Mouse (Mus musculus) embryonic facial prominence, embryonic 14.5 days (tissue): ENCODE results near the gene Wdr73. TPM values are rescaled to one million over a fixed set of nuclear protein-coding genes. Genes with fewer than 3 reads are reported as not detected.

Experiments
- ATAC-seq: fragments of 200-750 bp; cut with Nextera tagmentation; 2 replicates; pipeline ENCODE4 v1.8.0; 2017; ENCODE audit warnings: low read depth, moderate number of reproducible peaks, moderate TSS enrichment
- DNase-seq: peaks from one replicate; pipeline ENCODE4 v3.0.0-alpha.2; 2015; ENCODE audit warnings: low spot score
- H3K27ac ChIP-seq: fragments of 300-500 bp; sonication (generic); replicated peaks from 2 replicates; pipeline ENCODE4 v1.5.1; 2014; ENCODE audit warnings: low read depth, mild to moderate bottlenecking, low read length, moderate library complexity
- H3K27me3 ChIP-seq: fragments of 300-500 bp; sonication (generic); replicated peaks from 2 replicates; pipeline ENCODE4 v1.6.1; 2014; ENCODE audit warnings: low read length; ENCODE audit not compliant: control insufficient read depth, insufficient read depth
- H3K36me3 ChIP-seq: fragments of 300-500 bp; sonication (generic); 2 replicates; pipeline ENCODE4 v1.6.1; 2014; ENCODE audit warnings: low read length, mixed read lengths; ENCODE audit not compliant: control insufficient read depth, insufficient read depth
- H3K4me1 ChIP-seq: fragments of 300-500 bp; sonication (generic); 2 replicates; pipeline ENCODE4 v1.6.1; 2014; ENCODE audit warnings: antibody characterized with exemption, low read length; ENCODE audit not compliant: control insufficient read depth, insufficient read depth
- H3K4me2 ChIP-seq: fragments of 300-500 bp; sonication (generic); 2 replicates; pipeline ENCODE4 v1.6.1; 2014; ENCODE audit warnings: low read depth, mild to moderate bottlenecking, low read length, moderate library complexity, mixed read lengths
- H3K4me3 ChIP-seq: fragments of 300-500 bp; sonication (generic); 2 replicates; pipeline ENCODE4 v1.5.1; 2014; ENCODE audit warnings: low read depth, mild to moderate bottlenecking, low read length
- H3K9ac ChIP-seq: fragments of 300-500 bp; sonication (generic); 2 replicates; pipeline ENCODE4 v1.6.1; 2014; ENCODE audit warnings: low read depth, mild to moderate bottlenecking, low read length, moderate library complexity, mixed read lengths
- H3K9me3 ChIP-seq: fragments of 300-500 bp; sonication (generic); 2 replicates; pipeline ENCODE4 v1.6.1; 2016; ENCODE audit warnings: low read length; ENCODE audit not compliant: control insufficient read depth
- WGBS: fragments of 180-500 bp; shearing (Covaris S2); extraction: QIAGEN DNeasy Blood & Tissue Kit; methylation state at CpG from one replicate; pipeline ENCODE4 v1.1.7; 2014; 5-methylcytosine and 5-hydroxymethylcytosine counted together
- polyA plus RNA-seq: library from polyadenylated mRNA; unstranded; fragments of >200 nt; fragmentation: Nextera tagmentation; extraction: Ambion mirVana; gene quantifications from 2 replicates; pipeline ENCODE4 v1.2.1, GENCODE M21; 2014

The Wdr73 gene
- polyA plus RNA-seq, 1 experiment from 2014 or later, result 20.9 TPM

DNA sequence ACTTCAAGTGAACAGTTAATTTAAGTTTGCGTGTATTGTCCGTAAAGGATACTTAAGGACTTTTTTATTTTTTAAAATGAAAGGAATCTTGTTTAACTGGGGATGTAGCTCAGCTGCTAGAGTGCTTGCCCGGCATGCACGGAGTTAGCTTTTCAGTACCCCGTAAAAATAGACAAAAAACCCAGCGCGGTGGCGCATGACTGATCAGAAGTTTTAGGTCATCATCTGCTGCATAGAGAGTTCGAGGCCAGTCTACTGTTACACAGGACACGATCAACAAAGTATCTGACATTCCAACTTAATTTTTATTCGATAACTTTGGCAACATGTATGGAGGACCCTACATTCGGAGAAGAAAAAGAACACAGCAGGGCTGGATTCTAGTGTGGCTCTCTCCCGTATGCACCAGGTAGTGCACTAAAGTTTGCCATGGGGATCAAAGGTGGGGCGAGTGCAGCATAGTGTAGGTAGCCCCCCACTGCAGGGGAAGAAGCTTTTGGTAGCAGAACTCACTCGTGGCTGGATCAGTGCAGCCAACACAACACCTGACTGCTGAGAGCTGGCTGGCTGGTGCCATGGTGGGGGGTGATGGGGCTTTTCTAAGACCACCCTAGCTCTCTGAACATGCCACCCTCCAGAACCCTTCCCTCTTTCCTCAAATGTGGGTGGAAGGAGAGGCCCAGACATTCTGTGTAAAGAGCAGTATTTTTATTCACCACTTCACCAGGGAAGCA lies 639 bp upstream of the Wdr73 start:
- peak overlapping the region; percentile 69 for H3K4me2 ChIP-seq
- H3K9ac ChIP-seq, result peak overlapping the region; percentile 77
- peak overlapping the region; percentile 90 for H3K27ac ChIP-seq
- WGBS, result 27% methylated on average over 15 of the region's 15 CpGs
- H3K4me1 ChIP-seq, result 0 out of 2 replicates have a peak, but pooled peaks cover 7% of the 10 kb centered on the region
- no peak for ATAC-seq
- DNase-seq, result no peak
- peak overlapping the region; percentile 71 for H3K4me3 ChIP-seq
- no peaks in the 10 kb centered on the region for H3K27me3 ChIP-seq
- H3K36me3 ChIP-seq, result peaks cover 20% of the 10 kb centered on the region
- H3K9me3 ChIP-seq, result no peaks in the 10 kb centered on the region

DNA sequence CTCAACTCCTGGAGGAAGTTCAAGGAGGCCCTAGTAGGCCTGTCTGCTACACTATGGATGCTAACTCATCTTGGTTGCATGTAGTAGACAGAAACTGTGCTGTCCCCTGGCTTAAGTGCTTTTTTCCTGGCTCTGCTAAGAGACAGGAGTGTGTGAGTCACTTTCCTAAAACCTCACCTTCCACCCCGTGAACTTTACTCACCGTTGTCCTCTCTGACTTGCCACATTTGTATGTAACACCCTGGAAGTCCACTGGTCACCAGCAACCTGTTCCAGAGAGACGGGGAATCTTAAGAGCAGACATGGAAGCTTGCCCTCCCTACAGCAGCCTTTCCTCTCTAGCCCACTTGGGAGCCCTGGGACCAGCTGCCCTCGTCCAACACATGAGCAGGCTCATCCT lies 3.3 kb downstream of the Wdr73 start:
- Histone ChIP-seq H3K36me3 (peaks cover 42% of the 10 kb centered on the region), H3K4me1 (0 out of 2 replicates have a peak, but pooled peaks cover 7% of the 10 kb centered on the region), H3K4me2 (no peak overlapping the region), H3K9me3 (no peaks in the 10 kb centered on the region), H3K27me3 (no peaks in the 10 kb centered on the region), H3K9ac (no peak overlapping the region), H3K27ac (no peak overlapping the region), H3K4me3 (no peak overlapping the region)
- WGBS, result 83% methylated on average over 4 of the region's 4 CpGs
- ATAC-seq (no peak), DNase-seq (no peak)

DNA sequence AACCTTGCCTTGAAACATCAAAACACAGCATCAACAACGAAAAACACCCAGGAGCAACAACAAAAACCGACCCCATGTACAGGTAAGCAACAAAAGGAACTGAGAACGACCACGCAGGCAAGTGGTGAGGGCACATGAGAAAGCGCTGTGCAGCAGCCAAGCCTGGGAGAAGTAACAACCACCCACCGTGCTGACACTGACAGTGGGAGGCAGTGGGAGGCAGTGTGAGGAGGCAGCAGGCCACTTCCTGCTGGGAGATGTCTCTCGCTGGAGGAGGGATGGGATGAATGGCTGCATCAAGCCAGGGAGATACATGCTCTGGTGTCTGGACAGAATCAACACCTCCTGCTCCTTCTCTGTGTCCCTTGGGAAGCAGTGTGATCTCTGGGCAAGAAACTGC lies 3.9 kb downstream of the Wdr73 start:
- Histone ChIP-seq H3K4me2 (no peak overlapping the region), H3K9me3 (no peaks in the 10 kb centered on the region), H3K4me1 (0 out of 2 replicates have a peak, but pooled peaks cover 7% of the 10 kb centered on the region), H3K27me3 (no peaks in the 10 kb centered on the region), H3K4me3 (no peak overlapping the region), H3K36me3 (peaks cover 48% of the 10 kb centered on the region), H3K27ac (no peak overlapping the region), H3K9ac (no peak overlapping the region)
- no peak for DNase-seq
- WGBS, result 94% methylated on average over 7 of the region's 7 CpGs
- ATAC-seq, result no peak

DNA sequence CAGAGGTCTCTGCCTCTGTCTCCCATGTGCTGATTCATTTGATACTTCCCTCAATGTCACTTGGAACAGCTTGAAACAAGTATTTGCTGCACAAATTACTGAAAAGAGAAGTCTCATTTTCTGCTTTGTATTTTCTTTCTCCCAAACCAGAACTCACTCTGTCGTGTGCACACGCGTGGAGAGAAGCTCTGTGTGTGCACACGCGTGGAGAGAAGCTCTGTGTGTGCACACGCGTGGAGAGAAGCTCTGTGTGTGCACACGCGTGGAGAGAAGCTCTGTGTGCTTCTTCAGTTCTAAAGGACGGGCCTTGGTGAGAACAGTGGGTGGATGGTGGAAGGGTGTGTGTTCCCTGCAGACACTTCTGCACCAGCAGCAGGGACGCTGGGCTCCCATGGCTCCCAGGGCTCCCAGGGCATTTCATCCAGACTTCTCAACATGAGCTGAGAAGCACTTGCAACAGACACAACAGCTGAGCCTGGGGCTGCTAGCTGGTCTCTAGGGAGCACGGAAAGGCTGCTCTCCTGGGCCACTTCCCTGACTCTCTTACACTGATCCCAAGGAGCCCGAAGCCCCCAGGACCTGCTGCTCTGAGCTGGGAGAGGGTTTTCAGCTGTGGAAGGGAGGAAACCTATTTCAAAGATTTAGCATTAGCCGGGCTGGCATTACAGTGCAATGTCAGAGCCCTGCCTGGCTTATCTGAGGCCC lies 6.1 kb downstream of the Wdr73 start:
- 89% methylated on average over 14 of the region's 14 CpGs for WGBS
- Histone ChIP-seq H3K4me1 (no peaks in the 10 kb centered on the region), H3K36me3 (peaks cover 62% of the 10 kb centered on the region), H3K27ac (no peak overlapping the region), H3K9ac (no peak overlapping the region), H3K9me3 (no peaks in the 10 kb centered on the region), H3K4me3 (no peak overlapping the region), H3K4me2 (no peak overlapping the region), H3K27me3 (no peaks in the 10 kb centered on the region)
- peak; percentile 26 for DNase-seq
- peak; percentile 55; the same call in 1 of the 2 replicates for ATAC-seq

DNA sequence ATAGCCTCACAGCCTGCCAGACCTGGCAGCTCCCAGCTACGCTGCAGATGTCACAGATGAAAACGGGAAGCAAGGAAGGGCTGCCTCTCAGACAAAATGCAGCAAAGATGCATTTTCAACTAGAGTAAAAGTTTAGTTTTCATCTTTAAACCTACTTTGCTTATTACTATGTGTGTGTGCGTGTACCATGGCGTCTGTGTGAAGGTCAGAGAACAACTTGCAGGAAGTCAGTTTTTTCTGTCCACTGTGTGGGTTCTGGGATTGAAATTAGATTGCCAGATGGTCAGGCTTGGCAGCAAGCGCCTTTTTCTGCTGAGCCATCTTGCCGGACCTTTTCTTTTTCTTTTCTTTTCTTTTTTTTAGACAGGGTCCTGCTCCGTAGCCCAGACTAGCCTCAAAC lies 6.9 kb downstream of the Wdr73 start:
- ATAC-seq (no peak), DNase-seq (no peak)
- Histone ChIP-seq H3K36me3 (peaks cover 62% of the 10 kb centered on the region), H3K9ac (no peak overlapping the region), H3K27me3 (no peaks in the 10 kb centered on the region), H3K4me2 (no peak overlapping the region), H3K4me1 (no peaks in the 10 kb centered on the region), H3K4me3 (no peak overlapping the region), H3K9me3 (no peaks in the 10 kb centered on the region), H3K27ac (no peak overlapping the region)
- 84% methylated on average over 7 of the region's 7 CpGs for WGBS

DNA sequence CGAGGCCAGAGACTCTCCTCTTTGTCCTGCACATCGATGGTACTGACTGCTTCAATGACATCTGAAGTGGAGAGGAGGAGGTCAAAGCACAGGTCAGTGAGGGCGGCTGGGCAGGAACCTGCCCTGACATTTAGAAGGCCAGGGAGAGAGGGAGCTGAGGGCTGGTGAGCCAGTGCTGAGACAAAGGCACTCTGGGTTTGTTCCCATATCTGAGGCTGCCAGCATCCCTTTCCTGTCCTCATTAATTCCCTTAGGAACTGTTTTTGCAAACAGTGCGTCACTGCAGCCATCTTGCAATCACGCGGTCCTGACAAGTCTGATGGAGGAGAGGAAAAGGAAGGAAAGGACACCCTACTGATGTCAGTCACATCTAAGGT lies 7.3 kb downstream of the Wdr73 start:
- ATAC-seq, result no peak
- peaks cover 62% of the 10 kb centered on the region for H3K36me3 ChIP-seq
- H3K9ac ChIP-seq, result no peak overlapping the region
- H3K4me1 ChIP-seq, result no peaks in the 10 kb centered on the region; the same call in 1 of the 2 replicates
- no peaks in the 10 kb centered on the region for H3K9me3 ChIP-seq
- H3K4me2 ChIP-seq, result no peak overlapping the region
- H3K4me3 ChIP-seq, result no peak overlapping the region
- no peak overlapping the region for H3K27ac ChIP-seq
- DNase-seq, result no peak
- no peaks in the 10 kb centered on the region for H3K27me3 ChIP-seq
- WGBS, result 87% methylated on average over 6 of the region's 6 CpGs

DNA sequence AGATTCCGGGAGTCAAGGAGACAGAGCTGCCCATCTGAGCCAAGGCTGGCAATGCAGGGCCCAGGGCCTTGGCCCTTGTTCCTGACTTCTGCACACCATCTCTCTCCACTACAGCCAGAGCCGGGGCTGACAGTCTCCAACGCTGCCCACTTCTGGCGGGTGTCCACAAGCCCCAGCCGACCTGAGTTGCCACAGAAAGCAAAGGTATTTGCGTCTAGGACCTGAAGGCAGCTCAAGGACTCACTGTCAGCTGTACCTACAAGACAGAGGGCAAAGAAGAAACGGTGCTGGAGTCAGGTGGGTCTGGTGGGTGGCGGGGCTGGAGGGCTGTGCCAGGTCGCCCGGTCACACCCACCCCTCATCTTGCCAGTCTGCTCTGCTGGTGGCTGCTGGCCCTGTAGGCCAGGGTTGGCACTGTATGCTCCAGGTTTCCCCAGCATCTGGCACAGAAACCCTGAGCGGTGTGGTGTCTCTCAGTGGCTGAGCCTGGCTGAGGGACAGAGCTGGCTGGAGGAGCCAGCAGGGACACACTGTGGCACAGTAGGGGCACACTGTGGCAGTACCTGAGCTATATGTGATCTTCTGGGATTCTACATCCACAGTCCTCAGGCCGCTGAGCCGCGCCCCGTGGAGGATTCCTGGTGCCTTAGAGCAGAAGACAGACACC lies 7.8 kb downstream of the Wdr73 start:
- no peaks in the 10 kb centered on the region; the same call in 1 of the 2 replicates for H3K4me1 ChIP-seq
- H3K27me3 ChIP-seq, result no peaks in the 10 kb centered on the region
- H3K9me3 ChIP-seq, result no peaks in the 10 kb centered on the region
- H3K27ac ChIP-seq, result no peak overlapping the region
- DNase-seq (no peak), ATAC-seq (no peak)
- no peak overlapping the region for H3K4me3 ChIP-seq
- H3K36me3 ChIP-seq, result peaks cover 58% of the 10 kb centered on the region
- no peak overlapping the region for H3K9ac ChIP-seq
- H3K4me2 ChIP-seq, result no peak overlapping the region
- 96% methylated on average over 13 of the region's 15 CpGs for WGBS

DNA sequence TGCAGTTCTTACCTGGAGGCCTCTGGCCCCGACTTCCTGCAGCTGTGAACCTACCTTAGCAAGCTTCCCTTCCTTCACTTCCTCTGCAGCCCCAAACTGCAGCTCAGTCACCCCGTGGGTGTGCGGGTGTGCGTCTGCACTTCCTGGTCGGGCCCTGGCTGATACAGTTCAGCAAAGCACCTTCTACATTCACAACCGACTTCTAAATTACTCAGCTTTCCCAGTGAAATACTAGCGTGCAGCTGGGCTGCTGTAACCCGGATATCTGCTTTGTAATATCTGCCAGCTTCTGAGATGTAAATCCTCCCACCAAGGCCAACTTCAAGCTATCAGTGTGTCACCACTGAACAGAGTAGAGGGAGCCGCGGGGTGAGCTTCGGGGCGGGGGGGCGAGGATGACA lies 11.2 kb downstream of the Wdr73 start:
- Histone ChIP-seq H3K4me2 (no peak overlapping the region), H3K27ac (peak overlapping the region; percentile 75), H3K27me3 (no peaks in the 10 kb centered on the region), H3K4me3 (no peak overlapping the region), H3K9ac (no peak overlapping the region), H3K9me3 (no peaks in the 10 kb centered on the region), H3K36me3 (peaks cover 36% of the 10 kb centered on the region), H3K4me1 (no peaks in the 10 kb centered on the region; the same call in 1 of the 2 replicates)
- ATAC-seq (no peak), DNase-seq (no peak)
- WGBS, result 72% methylated on average over 13 of the region's 13 CpGs
